Mouse (Mus musculus): ENCODE measurements around the gene Cd248. TPM values are rescaled to one million over a fixed set of nuclear protein-coding genes. Genes with fewer than 3 reads are reported as not detected.
"Not testable (repeated sequence)": the region's sequence is repeated elsewhere in the genome, so short reads cannot be mapped to it uniquely, and the experiment has no call there.

Cd248 gene
- polyA plus RNA-seq, 1 experiment: 1.9 TPM

- H3K4me3 ChIP-seq (replicated peaks; ENCODE audit: control insufficient read depth, low read depth, low read length): no peak overlapping the region
- WGBS: 79% methylated on average over 1 of the region's 1 CpGs
- H3K4me1 ChIP-seq (ENCODE audit: control insufficient read depth, insufficient read depth, low read length): no peaks in the 10 kb centered on the region
These were observed 11.4 kb downstream of the Cd248 start for GRCm38 (mm10) chr19:5079279-5079678.

GRCm38 (mm10) chr19:5082005-5082404 lies 14.1 kb downstream of the Cd248 start:
- TF ChIP-seq POLR2A (IDR thresholded peaks at IDR 0.05; ENCODE audit: borderline replicate concordance, control insufficient read depth, low read depth, low read length): no peak
- H3K4me1 ChIP-seq (ENCODE audit: control insufficient read depth, insufficient read depth, low read length): peaks cover 1% of the 10 kb centered on the region
- no peak overlapping the region for H3K27ac ChIP-seq (ENCODE audit: control insufficient read depth, insufficient read depth, low read depth, low read length, poor library complexity)
- no peak overlapping the region for H3K4me3 ChIP-seq (replicated peaks; ENCODE audit: control insufficient read depth, low read depth, low read length)
- WGBS: 53% methylated on average over 18 of the region's 18 CpGs

More at GRCm38 (mm10) chr19:5079279-5079678, 11.4 kb downstream of the Cd248 start:
- H3K27ac ChIP-seq (ENCODE audit: control insufficient read depth, insufficient read depth, low read depth, low read length, poor library complexity): no peak overlapping the region
- TF ChIP-seq CTCF (IDR thresholded peaks at IDR 0.05; ENCODE audit: control insufficient read depth, insufficient read depth, low read length) (no peak), POLR2A (IDR thresholded peaks at IDR 0.05; ENCODE audit: borderline replicate concordance, control insufficient read depth, low read depth, low read length) (no peak)

- WGBS: 62% methylated on average over 24 of the region's 24 CpGs
- H3K4me1 ChIP-seq (ENCODE audit: control insufficient read depth, insufficient read depth, low read length): peaks cover 2% of the 10 kb centered on the region
- no peak for TF ChIP-seq CTCF (IDR thresholded peaks at IDR 0.05; ENCODE audit: control insufficient read depth, insufficient read depth, low read length)
- no peak for TF ChIP-seq POLR2A (IDR thresholded peaks at IDR 0.05; ENCODE audit: borderline replicate concordance, control insufficient read depth, low read depth, low read length)
These were observed 14.7 kb downstream of the Cd248 start for GRCm38 (mm10) chr19:5082596-5082995.

GRCm38 (mm10) chr19:5083961-5084833 lies 16.3 kb downstream of the Cd248 start:
- 54% methylated on average over 3 of the region's 3 CpGs for WGBS
- TF ChIP-seq POLR2A (IDR thresholded peaks at IDR 0.05; ENCODE audit: borderline replicate concordance, control insufficient read depth, low read depth, low read length) (no peak), CTCF (IDR thresholded peaks at IDR 0.05; ENCODE audit: control insufficient read depth, insufficient read depth, low read length) (no peak)

More at GRCm38 (mm10) chr19:5082596-5082995, 14.7 kb downstream of the Cd248 start:
- Histone ChIP-seq H3K27ac (ENCODE audit: control insufficient read depth, insufficient read depth, low read depth, low read length, poor library complexity) (no peak overlapping the region; the same call in 1 of the 2 replicates), H3K4me3 (replicated peaks; ENCODE audit: control insufficient read depth, low read depth, low read length) (no peak overlapping the region)

GRCm38 (mm10) chr19:5084834-5085144 lies 16.9 kb downstream of the Cd248 start:
- Histone ChIP-seq H3K4me3 (replicated peaks; ENCODE audit: control insufficient read depth, low read depth, low read length) (no peak overlapping the region), H3K27ac (ENCODE audit: control insufficient read depth, insufficient read depth, low read depth, low read length, poor library complexity) (no peak overlapping the region), H3K4me1 (ENCODE audit: control insufficient read depth, insufficient read depth, low read length) (peaks cover 4% of the 10 kb centered on the region)
- no peak for TF ChIP-seq POLR2A (IDR thresholded peaks at IDR 0.05; ENCODE audit: borderline replicate concordance, control insufficient read depth, low read depth, low read length)
- WGBS: 9% methylated on average over 15 of the region's 15 CpGs

More at GRCm38 (mm10) chr19:5083961-5084833, 16.3 kb downstream of the Cd248 start:
- peak overlapping the region; percentile 26 for H3K4me3 ChIP-seq (replicated peaks; ENCODE audit: control insufficient read depth, low read depth, low read length)
- H3K4me1 ChIP-seq (ENCODE audit: control insufficient read depth, insufficient read depth, low read length): peaks cover 4% of the 10 kb centered on the region
- no peak overlapping the region for H3K27ac ChIP-seq (ENCODE audit: control insufficient read depth, insufficient read depth, low read depth, low read length, poor library complexity)

- Histone ChIP-seq H3K4me3 (replicated peaks; ENCODE audit: control insufficient read depth, low read depth, low read length) (peak within 1 kb of the TSS; percentile 5), H3K4me1 (ENCODE audit: control insufficient read depth, insufficient read depth, low read length) (peaks cover 4% of the 10 kb centered on the region), H3K27ac (ENCODE audit: control insufficient read depth, insufficient read depth, low read depth, low read length, poor library complexity) (no peak within 1 kb of the TSS)
- no peak for TF ChIP-seq CTCF (IDR thresholded peaks at IDR 0.05; ENCODE audit: control insufficient read depth, insufficient read depth, low read length)
- TF ChIP-seq POLR2A (IDR thresholded peaks at IDR 0.05; ENCODE audit: borderline replicate concordance, control insufficient read depth, low read depth, low read length): no peak
- WGBS: under 1% methylated on average over 60 of the region's 69 CpGs
These were observed 17.4 kb downstream of the Cd248 start, which contains the start of gene Tmem151a for GRCm38 (mm10) chr19:5085145-5085863. TSS of gene Tmem151a (minus strand) at chr19:5085531.

GRCm38 (mm10) chr19:5086533-5086932 lies 18.7 kb downstream of the Cd248 start:
- 56% methylated on average over 4 of the region's 4 CpGs for WGBS
- H3K27ac ChIP-seq (ENCODE audit: control insufficient read depth, insufficient read depth, low read depth, low read length, poor library complexity); H3K4me3 ChIP-seq (replicated peaks; ENCODE audit: control insufficient read depth, low read depth, low read length); H3K4me1 ChIP-seq (ENCODE audit: control insufficient read depth, insufficient read depth, low read length): not testable (repeated sequence)

GRCm38 (mm10) chr19:5087884-5088728 lies 20.2 kb downstream of the Cd248 start, which contains the start of gene Yif1a:
TSS of gene Yif1a (plus strand) at chr19:5088538.
- TF ChIP-seq CTCF (IDR thresholded peaks at IDR 0.05; ENCODE audit: control insufficient read depth, insufficient read depth, low read length) (peak; percentile 43; the same call in 1 of the 2 replicates), POLR2A (IDR thresholded peaks at IDR 0.05; ENCODE audit: borderline replicate concordance, control insufficient read depth, low read depth, low read length) (peak; percentile 84; the same call in 1 of the 2 replicates)

More at GRCm38 (mm10) chr19:5087884-5088728, 20.2 kb downstream of the Cd248 start, which contains the start of gene Yif1a:
- under 1% methylated on average over 58 of the region's 58 CpGs for WGBS
- H3K4me3 ChIP-seq (replicated peaks; ENCODE audit: control insufficient read depth, low read depth, low read length): peak within 1 kb of the TSS; percentile 96
- H3K27ac ChIP-seq (ENCODE audit: control insufficient read depth, insufficient read depth, low read depth, low read length, poor library complexity): peak within 1 kb of the TSS; percentile 74
- peaks cover 4% of the 10 kb centered on the region for H3K4me1 ChIP-seq (ENCODE audit: control insufficient read depth, insufficient read depth, low read length)
